In genomic region chr2:18026116-18026947, GRCm38 (mm10) we compare ENCODE assay signal across 8 mouse cellular contexts. TPM values are rescaled to one million over a fixed set of nuclear protein-coding genes. Genes with fewer than 3 reads are reported as not detected.
A peak's percentile ranks its signal among the peaks of the same experiment; 100 is the strongest.
DNase-seq lines count a peak whose midpoint lies in the region; ATAC-seq lines count a peak whose summit lies in the region.
"Had no signal": no experiment of that assay in that cellular context is flagged by ENCODE, and none has a peak within 500 bp of the region (broad histone marks: within the 10 kb centered on the region; RNA-seq: fewer than 3 reads in every experiment).

No protein-coding gene starts in this region.

- no peaks in the 10 kb centered on the region for H3K36me3 ChIP-seq in forebrain, embryonic 14.5 days (ENCODE audit: control insufficient read depth, insufficient read depth, low read length)
- H3K36me3 ChIP-seq in limb, embryonic 12.5 days = no peaks in the 10 kb centered on the region
- H3K36me3 ChIP-seq in midbrain, embryonic 13.5 days = no peaks in the 10 kb centered on the region
- H3K36me3 ChIP-seq in stomach, embryonic 15.5 days = no peaks in the 10 kb centered on the region

- H3K4me3 ChIP-seq in forebrain, embryonic 14.5 days (ENCODE audit: low read depth, low read length) = peak overlapping the region; percentile 63
- H3K4me3 ChIP-seq in limb, embryonic 12.5 days (replicated peaks) = peak overlapping the region; percentile 67
- H3K4me3 ChIP-seq in midbrain, embryonic 13.5 days (replicated peaks) = peak overlapping the region; percentile 70
- peak overlapping the region; percentile 73 for H3K4me3 ChIP-seq in stomach, embryonic 15.5 days (replicated peaks)

- H3K4me1 ChIP-seq in forebrain, embryonic 14.5 days (ENCODE audit: control insufficient read depth, insufficient read depth, low read length) = peaks cover 20% of the 10 kb centered on the region
- H3K4me1 ChIP-seq in limb, embryonic 12.5 days (replicated peaks) = peaks cover 21% of the 10 kb centered on the region
- peaks cover 41% of the 10 kb centered on the region for H3K4me1 ChIP-seq in midbrain, embryonic 13.5 days (replicated peaks)
- H3K4me1 ChIP-seq in stomach, embryonic 15.5 days = peaks cover 8% of the 10 kb centered on the region; the same call in 1 of the 2 replicates

- H3K27ac ChIP-seq in forebrain, embryonic 14.5 days (ENCODE audit: low read depth, low read length) = peak overlapping the region; percentile 99
- peak overlapping the region; percentile 56 for H3K27ac ChIP-seq in limb, embryonic 12.5 days
- H3K27ac ChIP-seq in midbrain, embryonic 13.5 days = peak overlapping the region; percentile 99
- H3K27ac ChIP-seq in stomach, embryonic 15.5 days = peak overlapping the region; percentile 52

- peak; percentile 81 for DNase-seq in Muller cell, postnatal 12 days (ENCODE audit: inconsistent ontology term)
- DNase-seq in brain, adult 2 months (ENCODE audit: low read depth, low spot score) = peak; percentile 68
- peak; percentile 82 for DNase-seq in forebrain, embryonic 14.5 days (ENCODE audit: low spot score)
- peak; percentile 71 for DNase-seq in heart, postnatal 4 days

- peak; percentile 15 for ATAC-seq in forebrain, embryonic 14.5 days
- ATAC-seq in limb, embryonic 12.5 days (ENCODE audit: insufficient number of reproducible peaks, insufficient read depth, low FRiP score, low TSS enrichment, low read depth) = peak; percentile 35; the same call in 1 of the 2 replicates
- ATAC-seq in midbrain, embryonic 13.5 days = peak; percentile 38
- no peak for ATAC-seq in stomach, embryonic 15.5 days (ENCODE audit: insufficient read depth, low FRiP score, low read depth)

- peak overlapping the region; percentile 94 for H3K9ac ChIP-seq in forebrain, embryonic 14.5 days (ENCODE audit: low read length)
- peak overlapping the region; percentile 60 for H3K9ac ChIP-seq in limb, embryonic 12.5 days (replicated peaks)
- peak overlapping the region; percentile 85 for H3K9ac ChIP-seq in midbrain, embryonic 13.5 days (replicated peaks)
- H3K9ac ChIP-seq in stomach, embryonic 15.5 days = peak overlapping the region; percentile 27; the same call in 1 of the 2 replicates

- H3K27me3 ChIP-seq in forebrain, embryonic 14.5 days (replicated peaks; ENCODE audit: control insufficient read depth, insufficient read depth, low read length) = no peaks in the 10 kb centered on the region
- no peaks in the 10 kb centered on the region for H3K27me3 ChIP-seq in limb, embryonic 12.5 days
- H3K27me3 ChIP-seq in midbrain, embryonic 13.5 days = no peaks in the 10 kb centered on the region
- no peaks in the 10 kb centered on the region for H3K27me3 ChIP-seq in stomach, embryonic 15.5 days (replicated peaks)

- H3K4me2 ChIP-seq in forebrain, embryonic 14.5 days (ENCODE audit: low read length) = peak overlapping the region; percentile 99
- peak overlapping the region; percentile 97 for H3K4me2 ChIP-seq in limb, embryonic 12.5 days
- H3K4me2 ChIP-seq in midbrain, embryonic 13.5 days (replicated peaks) = peak overlapping the region; percentile 76
- H3K4me2 ChIP-seq in stomach, embryonic 15.5 days = peak overlapping the region; percentile 98

- H3K9me3 ChIP-seq in forebrain, embryonic 14.5 days (replicated peaks; ENCODE audit: control insufficient read depth, low read length) = no peaks in the 10 kb centered on the region
- H3K9me3 ChIP-seq in limb, embryonic 12.5 days = no peaks in the 10 kb centered on the region
- no peaks in the 10 kb centered on the region for H3K9me3 ChIP-seq in midbrain, embryonic 13.5 days
- no peaks in the 10 kb centered on the region for H3K9me3 ChIP-seq in stomach, embryonic 15.5 days

- under 1% methylated on average over 44 of the region's 44 CpGs for WGBS in forebrain, embryonic 14.5 days
- under 1% methylated on average over 44 of the region's 44 CpGs for WGBS in limb, embryonic 12.5 days
- WGBS in midbrain, embryonic 13.5 days = under 1% methylated on average over 43 of the region's 44 CpGs
- under 1% methylated on average over 44 of the region's 44 CpGs for WGBS in stomach, embryonic 15.5 days

RNA-seq across cellular contexts. Expression of gene A930004D18Rik, which starts 11.2 kb away (rescaled TPM):
- 9.9 and 11.7 TPM in 2 replicates for polyA plus RNA-seq in forebrain, embryonic 14.5 days (2014; fragmentation: Nextera tagmentation; extraction: Ambion mirVana)
- total RNA-seq in heart, postnatal 4 days (2021) = 1 to 10 TPM; 4.7 to 5.0 TPM
- 19.9 and 20.3 TPM in 2 replicates for polyA plus RNA-seq in limb, embryonic 12.5 days (2016; fragmentation: Nextera tagmentation; extraction: Ambion mirVana)
- 14.7 and 17.1 TPM in 2 replicates for polyA plus RNA-seq in midbrain, embryonic 13.5 days (2015; fragmentation: Nextera tagmentation; extraction: Ambion mirVana)
- 11.3 and 12.7 TPM in 2 replicates for polyA plus RNA-seq in stomach, embryonic 15.5 days (2015; fragmentation: Nextera tagmentation; extraction: Ambion mirVana)

RNA-seq across cellular contexts. Expression of gene Skida1, which starts 22.5 kb away (rescaled TPM):
- 10.8 and 13.2 TPM in 2 replicates for polyA plus RNA-seq in forebrain, embryonic 14.5 days (2014; fragmentation: Nextera tagmentation; extraction: Ambion mirVana)
- 1 to 10 TPM; 6.3 to 7.2 TPM for total RNA-seq in heart, postnatal 4 days (2021)
- polyA plus RNA-seq in limb, embryonic 12.5 days (2016; fragmentation: Nextera tagmentation; extraction: Ambion mirVana) = 13.9 and 14.0 TPM in 2 replicates
- polyA plus RNA-seq in midbrain, embryonic 13.5 days (2015; fragmentation: Nextera tagmentation; extraction: Ambion mirVana) = 17.8 and 18.3 TPM in 2 replicates
- polyA plus RNA-seq in stomach, embryonic 15.5 days (2015; fragmentation: Nextera tagmentation; extraction: Ambion mirVana) = 4.0 TPM in 2 replicates

RNA-seq across cellular contexts. Expression of gene Mllt10, which starts 28.7 kb away (rescaled TPM):
- 38.7 and 43.5 TPM in 2 replicates for polyA plus RNA-seq in forebrain, embryonic 14.5 days (2014; fragmentation: Nextera tagmentation; extraction: Ambion mirVana)
- 10 to 100 TPM; 41.5 to 44.3 TPM for total RNA-seq in heart, postnatal 4 days (2021)
- polyA plus RNA-seq in limb, embryonic 12.5 days (2016; fragmentation: Nextera tagmentation; extraction: Ambion mirVana) = 67.7 and 77.6 TPM in 2 replicates
- polyA plus RNA-seq in midbrain, embryonic 13.5 days (2015; fragmentation: Nextera tagmentation; extraction: Ambion mirVana) = 69.6 and 75.2 TPM in 2 replicates
- polyA plus RNA-seq in stomach, embryonic 15.5 days (2015; fragmentation: Nextera tagmentation; extraction: Ambion mirVana) = 52.2 and 59.1 TPM in 2 replicates

RNA-seq across cellular contexts. Expression of gene H2al2a, which starts 29.6 kb away (rescaled TPM):
- polyA plus RNA-seq in forebrain, embryonic 14.5 days (2014; fragmentation: Nextera tagmentation; extraction: Ambion mirVana) = not detected in 2 replicates
- total RNA-seq in heart, postnatal 4 days (2021) = not detected
- polyA plus RNA-seq in limb, embryonic 12.5 days (2016; fragmentation: Nextera tagmentation; extraction: Ambion mirVana) = not detected in 2 replicates
- not detected in 2 replicates for polyA plus RNA-seq in midbrain, embryonic 13.5 days (2015; fragmentation: Nextera tagmentation; extraction: Ambion mirVana)
- not detected in 2 replicates for polyA plus RNA-seq in stomach, embryonic 15.5 days (2015; fragmentation: Nextera tagmentation; extraction: Ambion mirVana)
- total RNA-seq: layer of hippocampus, postnatal 36 days had no signal

Comparison
In these comparisons a context has a peak if more than half of its experiments do, and no peak if none do; other contexts are left out.
1. H3K9ac ChIP-seq: peak in every context shown above with its lines; median percentile 94 in forebrain, embryonic 14.5 days; 85 in midbrain, embryonic 13.5 days; 60 in limb, embryonic 12.5 days; 27 in stomach, embryonic 15.5 days.